Mouse (Mus musculus): ENCODE data around the gene Tmem53. TPM values are rescaled to one million over a fixed set of nuclear protein-coding genes. Genes with fewer than 3 reads are reported as not detected.
A peak's percentile ranks its signal among the peaks of the same experiment; 100 is the strongest.

The Tmem53 gene
- polyA plus RNA-seq (2014; fragmentation: Nextera tagmentation; extraction: Ambion mirVana): 10.7 and 12.4 TPM in 2 replicates

- ATAC-seq (ENCODE audit: insufficient read depth) (peak; percentile 99), DNase-seq (peak; percentile 95)
- H3K9ac ChIP-seq: peak within 1 kb of the TSS; percentile 67
- peak within 1 kb of the TSS; percentile 71 for H3K4me2 ChIP-seq
- no peaks in the 10 kb centered on the region for H3K27me3 ChIP-seq (ENCODE audit: insufficient read depth, low read length)
- under 1% methylated on average over 42 of the region's 43 CpGs for WGBS
- peak within 1 kb of the TSS; percentile 69 for H3K4me3 ChIP-seq (ENCODE audit: low read depth, low read length)
- no peaks in the 10 kb centered on the region for H3K36me3 ChIP-seq (ENCODE audit: insufficient read depth)
- H3K9me3 ChIP-seq (ENCODE audit: low read depth, low read length): no peaks in the 10 kb centered on the region
- H3K27ac ChIP-seq (ENCODE audit: low read depth): peak within 1 kb of the TSS; percentile 42
- no peak for TF ChIP-seq CTCF (IDR thresholded peaks at IDR 0.05; ENCODE audit: low read depth)
- 0 out of 2 replicates have a peak, but pooled peaks cover 14% of the 10 kb centered on the region for H3K4me1 ChIP-seq (ENCODE audit: insufficient read depth)
These were observed at the start of gene Tmem53, which contains the start of gene Armh1 for GRCm38 (mm10) chr4:117251801-117252316. Gene Tmem53, plus strand, starts transcription at chr4:117251951. Gene Armh1, minus strand, starts transcription at chr4:117252125.

- peak; percentile 95 for ATAC-seq (ENCODE audit: insufficient read depth)
- H3K4me3 ChIP-seq (ENCODE audit: low read depth, low read length): peak overlapping the region; percentile 26
- peak overlapping the region; percentile 83 for H3K27ac ChIP-seq (ENCODE audit: low read depth)
- WGBS: under 1% methylated on average over 25 of the region's 25 CpGs
- H3K9ac ChIP-seq: peak overlapping the region; percentile 40; the same call in 1 of the 2 replicates
- H3K4me1 ChIP-seq (ENCODE audit: insufficient read depth): no peaks in the 10 kb centered on the region
- TF ChIP-seq CTCF (IDR thresholded peaks at IDR 0.05; ENCODE audit: low read depth): peak; percentile 75
- no peaks in the 10 kb centered on the region for H3K36me3 ChIP-seq (ENCODE audit: insufficient read depth)
- DNase-seq: peak; percentile 93
- no peaks in the 10 kb centered on the region for H3K27me3 ChIP-seq (ENCODE audit: insufficient read depth, low read length)
- peak overlapping the region; percentile 54 for H3K4me2 ChIP-seq
- H3K9me3 ChIP-seq (ENCODE audit: low read depth, low read length): no peaks in the 10 kb centered on the region
These were observed 49.4 kb upstream of the Tmem53 start for GRCm38 (mm10) chr4:117202046-117202991.

GRCm38 (mm10) chr4:117202992-117203354 is 48.8 kb upstream of the Tmem53 start:
- H3K36me3 ChIP-seq (ENCODE audit: insufficient read depth): no peaks in the 10 kb centered on the region
- H3K4me2 ChIP-seq: peak overlapping the region; percentile 54
- H3K9me3 ChIP-seq (ENCODE audit: low read depth, low read length): no peaks in the 10 kb centered on the region
- H3K4me1 ChIP-seq (ENCODE audit: insufficient read depth): no peaks in the 10 kb centered on the region
- WGBS: 58% methylated on average over 4 of the region's 4 CpGs
- DNase-seq (no peak), ATAC-seq (ENCODE audit: insufficient read depth) (peak; percentile 8; the same call in 1 of the 2 replicates)
- H3K27ac ChIP-seq (ENCODE audit: low read depth): peak overlapping the region; percentile 83
- no peak for TF ChIP-seq CTCF (IDR thresholded peaks at IDR 0.05; ENCODE audit: low read depth)
- no peak overlapping the region for H3K9ac ChIP-seq
- no peak overlapping the region for H3K4me3 ChIP-seq (ENCODE audit: low read depth, low read length)
- no peaks in the 10 kb centered on the region for H3K27me3 ChIP-seq (ENCODE audit: insufficient read depth, low read length)

- no peaks in the 10 kb centered on the region for H3K9me3 ChIP-seq (ENCODE audit: low read depth, low read length)
- ATAC-seq (ENCODE audit: insufficient read depth): no peak
- H3K27me3 ChIP-seq (ENCODE audit: insufficient read depth, low read length): no peaks in the 10 kb centered on the region
- no peaks in the 10 kb centered on the region for H3K4me1 ChIP-seq (ENCODE audit: insufficient read depth)
- 69% methylated on average over 6 of the region's 6 CpGs for WGBS
- DNase-seq: no peak
- H3K9ac ChIP-seq: no peak overlapping the region
- H3K36me3 ChIP-seq (ENCODE audit: insufficient read depth): no peaks in the 10 kb centered on the region
- H3K4me3 ChIP-seq (ENCODE audit: low read depth, low read length): no peak overlapping the region
- no peak for TF ChIP-seq CTCF (IDR thresholded peaks at IDR 0.05; ENCODE audit: low read depth)
- no peak overlapping the region for H3K27ac ChIP-seq (ENCODE audit: low read depth)
- H3K4me2 ChIP-seq: no peak overlapping the region
These were observed 42.2 kb upstream of the Tmem53 start for GRCm38 (mm10) chr4:117209592-117209991.

- no peaks in the 10 kb centered on the region for H3K36me3 ChIP-seq (ENCODE audit: insufficient read depth)
These were observed 41.3 kb upstream of the Tmem53 start for GRCm38 (mm10) chr4:117210147-117211074.

GRCm38 (mm10) chr4:117214250-117214649 is 37.5 kb upstream of the Tmem53 start:
- no peak overlapping the region for H3K4me2 ChIP-seq
- ATAC-seq (ENCODE audit: insufficient read depth) (no peak), DNase-seq (no peak)
- no peaks in the 10 kb centered on the region for H3K36me3 ChIP-seq (ENCODE audit: insufficient read depth)
- TF ChIP-seq CTCF (IDR thresholded peaks at IDR 0.05; ENCODE audit: low read depth): no peak
- no peak overlapping the region for H3K4me3 ChIP-seq (ENCODE audit: low read depth, low read length)
- H3K27ac ChIP-seq (ENCODE audit: low read depth): no peak overlapping the region
- no peak overlapping the region for H3K9ac ChIP-seq
- WGBS: 83% methylated on average over 6 of the region's 6 CpGs
- H3K9me3 ChIP-seq (ENCODE audit: low read depth, low read length): no peaks in the 10 kb centered on the region
- no peaks in the 10 kb centered on the region for H3K4me1 ChIP-seq (ENCODE audit: insufficient read depth)
- H3K27me3 ChIP-seq (ENCODE audit: insufficient read depth, low read length): no peaks in the 10 kb centered on the region

More at GRCm38 (mm10) chr4:117210147-117211074, 41.3 kb upstream of the Tmem53 start:
- no peaks in the 10 kb centered on the region for H3K27me3 ChIP-seq (ENCODE audit: insufficient read depth, low read length)
- no peak overlapping the region; the same call in 1 of the 2 replicates for H3K9ac ChIP-seq
- no peaks in the 10 kb centered on the region for H3K4me1 ChIP-seq (ENCODE audit: insufficient read depth)
- peak; percentile 75 for ATAC-seq (ENCODE audit: insufficient read depth)
- no peak overlapping the region for H3K4me3 ChIP-seq (ENCODE audit: low read depth, low read length)
- peak; percentile 92 for DNase-seq
- H3K9me3 ChIP-seq (ENCODE audit: low read depth, low read length): no peaks in the 10 kb centered on the region
- H3K4me2 ChIP-seq: no peak overlapping the region
- WGBS: 3% methylated on average over 20 of the region's 20 CpGs
- peak; percentile 82 for TF ChIP-seq CTCF (IDR thresholded peaks at IDR 0.05; ENCODE audit: low read depth)
- peak overlapping the region; percentile 14; the same call in 1 of the 2 replicates for H3K27ac ChIP-seq (ENCODE audit: low read depth)
